Mouse (Mus musculus) spleen, adult 2 months (tissue): ENCODE measurements around the gene Scfd2. TPM values are rescaled to one million over a fixed set of nuclear protein-coding genes. Genes with fewer than 3 reads are reported as not detected.

ENCODE experiments used
- DNase-seq, 2 experiments: peaks; one replicate each; pipeline versions ENCODE4 v3.0.0 to v3.0.0-alpha.2; 2012 to 2021; ENCODE audit warnings: low spot score in 2 of 2, low read depth in 1 of 2
- H3K27ac ChIP-seq: fragments of 200-500 bp; 2 replicates; pipeline ENCODE4 v1.5.1; 2012; ENCODE audit warnings: low read length, inconsistent platforms; ENCODE audit not compliant: insufficient read depth
- H3K27me3 ChIP-seq: fragments of 200-500 bp; 2 replicates; pipeline ENCODE4 v1.6.1; 2012; ENCODE audit warnings: mild to moderate bottlenecking, moderate library complexity, low read length, inconsistent platforms; ENCODE audit not compliant: control insufficient read depth, insufficient read depth
- H3K36me3 ChIP-seq: fragments of 200-500 bp; 2 replicates; pipeline ENCODE4 v1.6.1; 2012; ENCODE audit warnings: mild to moderate bottlenecking, low read length, inconsistent platforms; ENCODE audit not compliant: control insufficient read depth, insufficient read depth
- H3K4me1 ChIP-seq: fragments of 200-500 bp; 2 replicates; pipeline ENCODE4 v1.6.1; 2011; ENCODE audit warnings: inconsistent platforms; ENCODE audit not compliant: control insufficient read depth, insufficient read depth, insufficient read length
- H3K4me3 ChIP-seq: fragments of 200-500 bp; 2 replicates; pipeline ENCODE4 v1.5.1; 2011; ENCODE audit warnings: mild to moderate bottlenecking, inconsistent platforms; ENCODE audit not compliant: insufficient read depth, insufficient read length; ENCODE audit errors: extremely low read depth
- CTCF ChIP-seq: fragments of 200-500 bp; IDR thresholded peaks from 2 replicates; pipeline ENCODE4 v1.5.1; 2011; ENCODE audit warnings: mild to moderate bottlenecking, inconsistent platforms; ENCODE audit not compliant: insufficient read depth, insufficient read length, insufficient replicate concordance; ENCODE audit errors: extremely low read depth
- POLR2A ChIP-seq: fragments of 200-500 bp; IDR thresholded peaks from 2 replicates; pipeline ENCODE4 v1.6.1; 2011; ENCODE audit warnings: low read depth, low read length, inconsistent platforms
- WGBS: fragments of 180-500 bp; shearing (Covaris S2); methylation state at CpG from one replicate; pipeline ENCODE4 v1.1.7; 2018; 5-methylcytosine and 5-hydroxymethylcytosine counted together
- polyA plus RNA-seq: library from polyadenylated mRNA; depleted of rRNA; stranded (reverse); fragments of >200 nt; gene quantifications from 2 replicates; pipeline ENCODE4 v1.2.3, GENCODE M21; 2012

Scfd2 gene
- polyA plus RNA-seq, 1 experiment: 9.5 TPM

GRCm38 (mm10) chr5:74326228-74326627 lies 205.3 kb downstream of the Scfd2 start:
- TF ChIP-seq POLR2A (no peak), CTCF (no peak)
- 84% methylated on average over 6 of the region's 6 CpGs for WGBS

GRCm38 (mm10) chr5:74321010-74321746 lies 210.4 kb downstream of the Scfd2 start:
- no peak overlapping the region for H3K27ac ChIP-seq
- no peak for DNase-seq
- 91% methylated on average over 10 of the region's 10 CpGs for WGBS
- H3K4me1 ChIP-seq: no peaks in the 10 kb centered on the region
- TF ChIP-seq CTCF (no peak), POLR2A (no peak)
- H3K36me3 ChIP-seq: no peaks in the 10 kb centered on the region
- no peaks in the 10 kb centered on the region for H3K27me3 ChIP-seq
- no peak overlapping the region for H3K4me3 ChIP-seq

More at GRCm38 (mm10) chr5:74326228-74326627, 205.3 kb downstream of the Scfd2 start:
- Histone ChIP-seq H3K4me3 (no peak overlapping the region), H3K4me1 (no peaks in the 10 kb centered on the region), H3K27ac (no peak overlapping the region), H3K27me3 (no peaks in the 10 kb centered on the region), H3K36me3 (no peaks in the 10 kb centered on the region)
- DNase-seq: no peak

- no peaks in the 10 kb centered on the region for H3K4me1 ChIP-seq
- no peak overlapping the region for H3K27ac ChIP-seq
- DNase-seq: no peak
- H3K4me3 ChIP-seq: no peak overlapping the region
- TF ChIP-seq CTCF (no peak), POLR2A (no peak)
- H3K27me3 ChIP-seq: no peaks in the 10 kb centered on the region
- WGBS: 76% methylated on average over 2 of the region's 2 CpGs
- no peaks in the 10 kb centered on the region for H3K36me3 ChIP-seq
Observed at GRCm38 (mm10) chr5:74319551-74319950, 212.0 kb downstream of the Scfd2 start.

GRCm38 (mm10) chr5:74317174-74317573 lies 214.4 kb downstream of the Scfd2 start:
- no peak for DNase-seq
- no peak overlapping the region for H3K27ac ChIP-seq
- H3K4me1 ChIP-seq: no peaks in the 10 kb centered on the region
- no peak overlapping the region for H3K4me3 ChIP-seq
- 85% methylated on average over 3 of the region's 3 CpGs for WGBS
- H3K27me3 ChIP-seq: no peaks in the 10 kb centered on the region
- no peaks in the 10 kb centered on the region for H3K36me3 ChIP-seq
- no peak for TF ChIP-seq POLR2A
- no peak for TF ChIP-seq CTCF

- WGBS: 95% methylated on average over 11 of the region's 11 CpGs
- H3K4me1 ChIP-seq: no peaks in the 10 kb centered on the region
- H3K4me3 ChIP-seq: no peak overlapping the region
- TF ChIP-seq CTCF (no peak), POLR2A (no peak)
- no peaks in the 10 kb centered on the region for H3K36me3 ChIP-seq
- no peak overlapping the region for H3K27ac ChIP-seq
- H3K27me3 ChIP-seq: no peaks in the 10 kb centered on the region
- no peak for DNase-seq
Observed at GRCm38 (mm10) chr5:74316333-74316945, 215.1 kb downstream of the Scfd2 start.

- no peak for DNase-seq
- H3K27ac ChIP-seq: no peak overlapping the region
- H3K27me3 ChIP-seq: no peaks in the 10 kb centered on the region
Observed at GRCm38 (mm10) chr5:74315471-74316245, 215.9 kb downstream of the Scfd2 start.

More at GRCm38 (mm10) chr5:74315471-74316245, 215.9 kb downstream of the Scfd2 start:
- Histone ChIP-seq H3K36me3 (no peaks in the 10 kb centered on the region), H3K4me3 (no peak overlapping the region), H3K4me1 (no peaks in the 10 kb centered on the region)
- no peak for TF ChIP-seq CTCF
- TF ChIP-seq POLR2A: no peak
- WGBS: 85% methylated on average over 12 of the region's 12 CpGs
